Mouse (Mus musculus) macrophage (primary cell): ENCODE data around the gene Ccdc122. TPM values are rescaled to one million over a fixed set of nuclear protein-coding genes. Genes with fewer than 3 reads are reported as not detected.
"Not testable (repeated sequence)": the region's sequence is repeated elsewhere in the genome, so short reads cannot be mapped to it uniquely, and the experiment has no call there.

ENCODE experiments used
- H3K27ac ChIP-seq: fragments of 350-480 bp; formaldehyde crosslinking; 2 replicates; pipeline ENCODE4 v1.9.0; 2021
- H3K36me3 ChIP-seq: fragments of 350-480 bp; formaldehyde crosslinking; 2 replicates; pipeline ENCODE4 v1.9.0; 2021; ENCODE audit errors: inconsistent target
- H3K4me3 ChIP-seq: fragments of 350-480 bp; formaldehyde crosslinking; 2 replicates; pipeline ENCODE4 v1.9.0; 2021; ENCODE audit errors: inconsistent target
- H3K79me2 ChIP-seq: fragments of 350-480 bp; formaldehyde crosslinking; 2 replicates; pipeline ENCODE4 v1.9.0; 2021; ENCODE audit errors: inconsistent target
- WGBS: methylation state at CpG from one replicate; pipeline ENCODE4 v1.1.7; 2026; ENCODE audit warnings: inconsistent platforms; ENCODE audit not compliant: missing documents; 5-methylcytosine and 5-hydroxymethylcytosine counted together
- polyA plus RNA-seq: library from polyadenylated mRNA; stranded (reverse); fragments of 250-400 nt; gene quantifications from 3 replicates; pipeline ENCODE4 v1.2.4, GENCODE M21; 2018; ENCODE audit warnings: inconsistent platforms
- total RNA-seq, 78 experiments: library from RNA; depleted of rRNA; stranded (reverse); fragments of 250-400 nt; gene quantifications; 1 replicate in 9 of 78; 2 replicates in 24 of 78; 3 replicates in 43 of 78; 4 replicates in 2 of 78; pipeline ENCODE4 v1.2.4; 2018; ENCODE audit warnings: inconsistent platforms in 56 of 78

Ccdc122 gene
- total RNA-seq (2018; cell fraction: chromatin; rRNA removed): 1 to 10 TPM in 24 of 26 experiments, under 1 TPM in 1, not detected in 1; 0.83 to 4.4 (median 2.4) TPM
- 1 to 10 TPM; 1.5 to 4.3 (median 2.5) TPM for total RNA-seq (2018; cell fraction: cytosol; rRNA removed)
- 1 to 10 TPM in 22 of 26 experiments, under 1 TPM in 4; 0.63 to 7.0 (median 2.2) TPM for total RNA-seq (2018; cell fraction: nucleus; rRNA removed)
- 1.9 to 14.8 TPM (median 5.5 TPM) in 3 replicates for polyA plus RNA-seq

DNA sequence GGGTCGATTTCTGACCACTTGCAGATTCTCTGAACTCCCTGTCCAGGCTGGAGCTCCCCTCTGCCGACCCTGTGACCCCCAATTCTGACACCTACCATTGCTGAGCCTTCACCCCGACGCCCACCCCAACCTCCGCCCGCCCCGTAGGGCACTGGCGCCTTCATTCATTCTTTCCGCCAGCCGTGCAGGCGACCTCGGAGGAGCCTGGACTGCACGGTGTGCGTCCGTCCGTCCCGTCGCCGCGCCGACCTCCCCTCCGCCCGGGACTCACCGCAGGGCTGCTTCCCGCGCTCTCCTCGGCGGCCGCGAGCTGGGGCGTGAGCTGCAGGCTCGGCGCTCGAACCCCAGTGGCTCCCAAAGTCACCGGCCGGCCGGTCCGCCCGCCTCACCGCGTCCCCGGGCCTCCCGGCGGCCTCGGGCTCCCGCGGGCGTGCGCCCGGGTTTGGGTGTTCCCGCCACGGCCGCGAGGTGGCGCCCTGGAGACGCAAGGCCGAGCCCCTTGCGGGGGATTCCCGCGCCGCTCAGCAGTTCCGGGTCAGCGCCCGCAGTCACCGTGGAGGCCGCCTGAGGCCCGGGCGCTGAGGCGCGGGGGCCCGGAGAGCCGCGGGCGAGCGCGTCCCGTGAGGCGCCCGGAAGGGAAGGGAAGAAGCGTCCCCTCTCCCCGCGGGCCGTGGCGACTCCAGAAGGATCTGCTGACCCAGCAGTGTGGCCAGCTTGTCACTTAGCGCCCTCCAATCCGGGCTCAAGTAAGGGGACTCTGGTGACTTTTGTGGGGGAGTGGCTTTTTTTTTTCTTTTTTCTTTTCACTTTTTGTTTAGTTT is at the start of gene Ccdc122, which contains the start of gene Lacc1:
TSS of gene Ccdc122 (plus strand) at position 547 of the 821 bp plus-strand sequence.
TSS of gene Lacc1 (minus strand) at position 679 of the 821 bp plus-strand sequence.
- peak within 1 kb of the TSS; percentile 93 for H3K27ac ChIP-seq
- peak within 1 kb of the TSS; percentile 85 for H3K4me3 ChIP-seq
- H3K36me3 ChIP-seq: peaks cover 15% of the 10 kb centered on the region
- WGBS: under 1% methylated on average over 44 of the region's 86 CpGs
- peaks cover 34% of the 10 kb centered on the region for H3K79me2 ChIP-seq

- not testable (repeated sequence) for H3K4me3 ChIP-seq
These were observed 46.2 kb upstream of the Ccdc122 start for GRCm38 (mm10) chr14:76990351-76990750.

DNA sequence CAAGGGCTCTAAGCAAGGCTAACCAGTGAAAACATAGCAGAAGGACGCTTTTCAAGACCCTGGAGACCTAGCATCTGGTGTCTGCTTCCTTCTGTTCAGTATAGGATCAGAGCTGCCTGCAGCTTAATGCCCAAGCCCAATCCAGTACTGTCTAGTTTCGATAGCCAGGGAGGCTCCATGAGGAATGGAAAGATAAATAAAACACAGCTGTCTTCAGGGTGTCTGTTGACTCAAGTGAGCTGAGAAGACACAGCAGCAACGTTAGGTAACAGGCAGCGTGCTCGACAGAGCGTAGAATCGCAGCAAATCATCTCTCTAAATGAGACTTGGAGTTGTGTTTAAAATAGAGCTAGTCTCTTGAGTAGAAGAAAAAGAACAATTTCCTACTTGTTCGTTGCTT is 31.8 kb upstream of the Ccdc122 start:
- Histone ChIP-seq H3K27ac (no peak overlapping the region), H3K36me3 (no peaks in the 10 kb centered on the region), H3K79me2 (no peaks in the 10 kb centered on the region), H3K4me3 (no peak overlapping the region)
- WGBS: 96% methylated on average over 8 of the region's 8 CpGs

More at GRCm38 (mm10) chr14:76990351-76990750, 46.2 kb upstream of the Ccdc122 start:
- WGBS: 96% methylated on average over 2 of the region's 2 CpGs
- H3K79me2 ChIP-seq, H3K27ac ChIP-seq, H3K36me3 ChIP-seq: not testable (repeated sequence)

DNA sequence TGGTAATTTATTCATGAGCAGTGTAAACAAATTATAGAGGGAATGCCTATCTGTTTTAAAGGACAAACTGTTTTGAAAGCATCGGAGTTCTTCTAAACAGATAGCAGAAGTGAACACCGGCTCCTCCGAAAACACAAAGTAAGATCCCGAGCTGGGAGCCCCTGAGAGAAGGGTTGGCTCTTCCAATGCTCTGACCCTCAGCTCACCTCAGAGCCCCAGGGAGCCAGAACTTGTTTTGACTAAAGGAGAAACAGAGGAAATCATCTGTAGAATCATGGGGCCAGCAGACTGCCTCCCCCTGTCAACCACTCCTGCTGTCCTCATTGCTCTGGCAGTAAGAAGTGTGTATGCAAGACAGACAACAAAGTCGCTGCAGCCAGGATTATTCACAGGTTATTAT is 31.0 kb upstream of the Ccdc122 start:
- no peaks in the 10 kb centered on the region for H3K79me2 ChIP-seq
- WGBS: 99% methylated on average over 5 of the region's 5 CpGs
- no peak overlapping the region for H3K27ac ChIP-seq
- no peak overlapping the region for H3K4me3 ChIP-seq
- H3K36me3 ChIP-seq: no peaks in the 10 kb centered on the region

DNA sequence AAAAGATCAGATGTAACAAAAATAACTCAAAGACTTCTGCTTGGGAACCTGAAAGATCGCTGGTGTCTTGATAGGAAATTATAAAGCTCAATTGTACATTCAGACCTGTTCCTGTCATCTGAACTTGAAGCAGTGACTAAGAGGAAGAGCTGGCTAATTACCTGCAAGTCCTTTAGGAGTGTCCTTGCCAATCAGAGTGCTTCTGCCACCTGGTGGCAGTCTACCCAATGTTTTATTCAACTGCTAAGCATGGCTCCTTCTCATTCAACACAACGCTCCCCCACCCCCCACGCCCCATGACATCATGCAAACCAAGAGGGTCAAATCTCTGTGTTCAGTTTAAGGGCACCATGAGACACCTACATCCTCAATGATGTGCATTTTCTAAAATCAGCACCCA is 28.3 kb upstream of the Ccdc122 start:
- Histone ChIP-seq H3K79me2 (no peaks in the 10 kb centered on the region), H3K4me3 (no peak overlapping the region), H3K27ac (no peak overlapping the region), H3K36me3 (no peaks in the 10 kb centered on the region)
- 8% methylated on average over 3 of the region's 3 CpGs for WGBS

DNA sequence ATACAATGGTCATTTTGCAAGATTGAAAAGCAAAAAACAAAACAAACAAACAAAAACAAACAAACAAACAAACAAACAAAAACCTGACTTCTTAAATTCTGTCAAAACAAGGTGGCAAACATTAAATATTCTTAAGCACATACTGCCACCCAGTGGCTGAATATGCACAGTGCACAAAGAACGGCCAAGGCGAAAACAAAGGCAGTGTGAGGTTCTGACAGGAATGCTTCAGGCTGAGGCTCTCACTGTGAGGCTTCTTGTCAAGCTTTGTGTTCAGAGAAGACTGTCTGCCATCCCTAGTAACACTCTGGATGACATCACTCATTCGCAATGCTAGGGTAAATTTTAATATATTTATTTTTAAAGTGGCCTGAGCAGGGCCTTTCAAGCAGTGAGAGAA is 24.8 kb upstream of the Ccdc122 start:
- Histone ChIP-seq H3K36me3 (no peaks in the 10 kb centered on the region), H3K27ac (no peak overlapping the region), H3K79me2 (no peaks in the 10 kb centered on the region), H3K4me3 (no peak overlapping the region)
- WGBS: 19% methylated on average over 3 of the region's 3 CpGs

DNA sequence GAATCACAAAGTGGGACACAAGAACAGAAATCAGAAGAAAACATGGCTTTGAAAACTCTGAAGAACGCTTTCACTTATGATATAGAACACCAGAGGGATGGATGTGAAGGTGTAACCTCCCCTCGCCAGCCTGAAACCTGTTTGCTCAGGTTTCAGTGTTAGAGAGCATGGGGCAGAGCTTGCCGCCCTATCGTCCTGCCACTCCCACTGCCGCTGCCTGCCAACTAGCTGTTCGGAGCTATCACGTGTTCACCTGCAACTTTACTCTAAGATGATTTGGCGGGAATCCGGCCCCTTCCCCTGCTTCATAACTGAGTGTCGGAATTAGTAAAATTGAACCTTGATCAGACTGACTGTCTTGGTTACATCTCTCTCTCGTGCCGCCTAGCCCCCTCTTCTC is 19.8 kb upstream of the Ccdc122 start:
- WGBS: 81% methylated on average over 12 of the region's 12 CpGs
- not testable (repeated sequence) for H3K4me3 ChIP-seq, H3K79me2 ChIP-seq, H3K27ac ChIP-seq
- H3K36me3 ChIP-seq: peaks cover 21% of the 10 kb centered on the region

- Histone ChIP-seq H3K27ac (no peak overlapping the region), H3K79me2 (no peaks in the 10 kb centered on the region), H3K4me3 (no peak overlapping the region), H3K36me3 (peaks cover 21% of the 10 kb centered on the region)
- WGBS: 79% methylated on average over 6 of the region's 6 CpGs
These were observed 19.4 kb upstream of the Ccdc122 start for GRCm38 (mm10) chr14:77017211-77017610.

GRCm38 (mm10) chr14:77024499-77024898 is 12.1 kb upstream of the Ccdc122 start:
- H3K4me3 ChIP-seq: no peak overlapping the region
- peaks cover 82% of the 10 kb centered on the region for H3K36me3 ChIP-seq
- H3K79me2 ChIP-seq: no peaks in the 10 kb centered on the region
- H3K27ac ChIP-seq: no peak overlapping the region
- WGBS: 100% methylated on average over 3 of the region's 3 CpGs

DNA sequence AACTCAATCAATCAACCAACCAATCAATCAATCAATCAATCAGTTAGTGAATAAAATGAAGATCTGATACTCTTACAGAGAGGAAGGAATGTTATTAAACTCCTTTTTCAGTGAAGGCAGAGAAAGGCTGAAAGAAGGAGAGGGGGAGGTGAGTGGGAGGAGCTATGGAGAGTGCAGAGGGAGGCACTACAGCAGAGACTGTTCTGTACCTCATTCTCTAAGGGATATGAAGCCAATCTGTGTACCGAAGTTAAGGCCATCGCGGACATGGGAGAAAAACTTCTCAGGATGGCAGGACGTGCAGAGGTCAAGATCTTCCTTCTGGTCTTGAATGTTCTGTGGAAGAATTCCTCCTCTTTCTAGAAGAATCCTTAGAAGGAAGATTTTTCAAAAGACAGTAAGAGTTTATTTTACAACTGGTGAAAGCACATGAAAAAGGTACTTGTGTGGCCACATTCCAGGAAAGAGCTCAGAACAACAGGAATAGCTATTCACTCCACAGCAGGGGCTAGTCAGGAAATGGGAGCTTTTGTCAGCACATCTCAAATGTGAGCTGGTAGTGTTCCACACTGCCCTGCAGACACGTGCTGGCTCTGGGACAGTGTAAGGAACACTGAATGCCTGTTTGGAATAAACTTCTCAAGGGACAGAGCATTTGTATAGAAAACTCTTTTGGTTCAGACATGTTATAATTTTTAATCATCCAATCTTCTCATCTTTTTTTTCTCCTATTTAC is 7.1 kb upstream of the Ccdc122 start:
- no peak overlapping the region for H3K27ac ChIP-seq
- no peak overlapping the region for H3K4me3 ChIP-seq
- 91% methylated on average over 5 of the region's 5 CpGs for WGBS
- peaks cover 21% of the 10 kb centered on the region; the same call in 1 of the 2 replicates for H3K79me2 ChIP-seq
- H3K36me3 ChIP-seq: peaks cover 78% of the 10 kb centered on the region

DNA sequence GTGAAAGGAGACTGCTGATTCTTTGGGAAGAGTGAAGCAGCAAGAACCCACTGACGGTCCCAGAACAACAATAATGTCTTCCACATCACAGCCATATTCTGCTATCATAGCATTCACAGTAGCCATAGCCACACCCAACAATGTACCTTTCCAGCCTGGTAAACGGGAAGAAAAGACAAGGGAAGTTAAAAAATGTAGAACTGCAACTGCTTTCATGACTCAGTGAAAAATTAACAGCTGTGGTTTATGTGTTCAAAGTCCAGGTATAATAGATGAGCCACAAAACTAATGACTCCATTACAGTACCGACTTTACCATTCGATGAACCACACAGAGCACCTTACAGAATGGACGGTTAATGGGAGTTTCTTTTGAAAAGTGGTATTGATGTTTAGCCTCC is 5.8 kb upstream of the Ccdc122 start:
- Histone ChIP-seq H3K4me3 (no peak overlapping the region), H3K27ac (no peak overlapping the region), H3K36me3 (peaks cover 69% of the 10 kb centered on the region), H3K79me2 (peaks cover 30% of the 10 kb centered on the region)
- 65% methylated on average over 5 of the region's 5 CpGs for WGBS

DNA sequence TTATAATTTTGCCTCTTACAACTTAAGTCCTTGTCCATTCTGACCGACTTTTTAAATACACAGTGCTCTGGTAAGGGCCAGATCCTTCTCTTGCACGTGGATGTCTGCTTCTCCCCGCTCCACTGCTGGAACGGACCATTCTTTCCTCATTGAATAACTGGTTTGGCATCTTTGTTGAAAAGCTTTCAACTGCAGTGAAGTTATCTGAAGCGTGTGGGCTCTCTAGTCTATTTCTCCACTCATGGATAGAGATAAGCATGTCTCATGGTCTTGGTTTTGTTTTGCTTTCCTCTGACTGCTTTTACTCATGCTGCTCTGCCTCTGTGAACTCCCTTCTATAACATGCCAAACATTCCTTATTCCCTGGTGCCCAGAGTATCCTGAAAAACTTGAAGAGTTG is 4.1 kb upstream of the Ccdc122 start:
- H3K27ac ChIP-seq: no peak overlapping the region
- H3K36me3 ChIP-seq: peaks cover 54% of the 10 kb centered on the region
- H3K79me2 ChIP-seq: peaks cover 34% of the 10 kb centered on the region
- WGBS: 96% methylated on average over 5 of the region's 5 CpGs
- no peak overlapping the region for H3K4me3 ChIP-seq

- H3K36me3 ChIP-seq: peaks cover 44% of the 10 kb centered on the region
- peaks cover 34% of the 10 kb centered on the region for H3K79me2 ChIP-seq
- peak overlapping the region; percentile 8; the same call in 1 of the 2 replicates for H3K4me3 ChIP-seq
- 21% methylated on average over 3 of the region's 3 CpGs for WGBS
- H3K27ac ChIP-seq: peak overlapping the region; percentile 82
These were observed 3.2 kb upstream of the Ccdc122 start for GRCm38 (mm10) chr14:77033391-77033790.

GRCm38 (mm10) chr14:77034175-77034915 is 2.2 kb upstream of the Ccdc122 start:
- Histone ChIP-seq H3K36me3 (peaks cover 35% of the 10 kb centered on the region), H3K27ac (peak overlapping the region; percentile 82), H3K4me3 (peak overlapping the region; percentile 8), H3K79me2 (peaks cover 34% of the 10 kb centered on the region)
- WGBS: 34% methylated on average over 7 of the region's 7 CpGs
